Mouse (Mus musculus): ENCODE data around the gene Alyref2.
"Not testable (repeated sequence)": the region's sequence is repeated elsewhere in the genome, so short reads cannot be mapped to it uniquely, and the experiment has no call there.

The Alyref2 gene

GRCm38 (mm10) chr1:171503250-171503591 is at the start of gene Alyref2:
Gene Alyref2 (plus strand): TSS chr1:171503478.
- peak; percentile 83 to 95 for DNase-seq (ENCODE audit: low spot score in 2 of 2)

- no peak for DNase-seq (ENCODE audit: low spot score in 2 of 2)
Measured at GRCm38 (mm10) chr1:171454926-171455325, 48.4 kb upstream of the Alyref2 start.

- DNase-seq (ENCODE audit: low spot score in 2 of 2): no peak
Measured at GRCm38 (mm10) chr1:171457568-171457967, 45.7 kb upstream of the Alyref2 start.

GRCm38 (mm10) chr1:171459791-171460190 is 43.5 kb upstream of the Alyref2 start:
- no peak for DNase-seq (ENCODE audit: low spot score in 2 of 2)

GRCm38 (mm10) chr1:171460551-171461503 is 42.5 kb upstream of the Alyref2 start:
- DNase-seq (ENCODE audit: low spot score in 2 of 2): no peak

GRCm38 (mm10) chr1:171463133-171463532 is 40.1 kb upstream of the Alyref2 start:
- DNase-seq (ENCODE audit: low spot score in 2 of 2): no peak

- DNase-seq (ENCODE audit: low spot score in 2 of 2): no peak
Measured at GRCm38 (mm10) chr1:171465749-171466412, 37.4 kb upstream of the Alyref2 start.

- DNase-seq (ENCODE audit: low spot score in 2 of 2): no peak
Measured at GRCm38 (mm10) chr1:171466565-171466964, 36.7 kb upstream of the Alyref2 start.

GRCm38 (mm10) chr1:171469678-171470077 is 33.6 kb upstream of the Alyref2 start:
- no peak for DNase-seq (ENCODE audit: low spot score in 2 of 2)

- DNase-seq (ENCODE audit: low spot score in 2 of 2): peak in 1 of 2 experiments; percentile 53
Measured at GRCm38 (mm10) chr1:171470371-171470871, 32.9 kb upstream of the Alyref2 start.

- no peak for DNase-seq (ENCODE audit: low spot score in 2 of 2)
Measured at GRCm38 (mm10) chr1:171470896-171471295, 32.4 kb upstream of the Alyref2 start.

GRCm38 (mm10) chr1:171471452-171471851 is 31.8 kb upstream of the Alyref2 start:
- no peak for DNase-seq (ENCODE audit: low spot score in 2 of 2)

- DNase-seq (ENCODE audit: low spot score in 2 of 2): not testable (repeated sequence)
Measured at GRCm38 (mm10) chr1:171471941-171472340, 31.3 kb upstream of the Alyref2 start.

- DNase-seq (ENCODE audit: low spot score in 2 of 2): no peak
Measured at GRCm38 (mm10) chr1:171473506-171473905, 29.8 kb upstream of the Alyref2 start.

- no peak for DNase-seq (ENCODE audit: low spot score in 2 of 2)
Measured at GRCm38 (mm10) chr1:171473920-171474640, 29.2 kb upstream of the Alyref2 start.

GRCm38 (mm10) chr1:171477123-171477522 is 26.2 kb upstream of the Alyref2 start:
- no peak for DNase-seq (ENCODE audit: low spot score in 2 of 2)

GRCm38 (mm10) chr1:171477758-171478545 is 25.3 kb upstream of the Alyref2 start:
- no peak for DNase-seq (ENCODE audit: low spot score in 2 of 2)

GRCm38 (mm10) chr1:171478968-171479367 is 24.3 kb upstream of the Alyref2 start:
- peak in 1 of 2 experiments; percentile 85 for DNase-seq (ENCODE audit: low spot score in 2 of 2)

- no peak for DNase-seq (ENCODE audit: low spot score in 2 of 2)
Measured at GRCm38 (mm10) chr1:171494241-171494640, 9.0 kb upstream of the Alyref2 start.

- no peak for DNase-seq (ENCODE audit: low spot score in 2 of 2)
Measured at GRCm38 (mm10) chr1:171495371-171495770, 7.9 kb upstream of the Alyref2 start.

GRCm38 (mm10) chr1:171499856-171500255 is 3.4 kb upstream of the Alyref2 start:
- DNase-seq (ENCODE audit: low spot score in 2 of 2): no peak
